Mouse (Mus musculus): ENCODE data around the gene Pdcd2.

Gene Pdcd2

GRCm38 (mm10) chr17:15498753-15499113, 28.4 kb downstream of the Pdcd2 start:
- no peak for DNase-seq (ENCODE audit: low spot score in 2 of 2)

GRCm38 (mm10) chr17:15497882-15498752, 29.0 kb downstream of the Pdcd2 start:
- DNase-seq (ENCODE audit: low spot score in 2 of 2): peak; percentile 93 to 94

GRCm38 (mm10) chr17:15490542-15490941, 36.6 kb downstream of the Pdcd2 start:
- no peak for DNase-seq (ENCODE audit: low spot score in 2 of 2)

GRCm38 (mm10) chr17:15472671-15473070, 54.4 kb downstream of the Pdcd2 start:
- DNase-seq (ENCODE audit: low spot score in 2 of 2): no peak
